Mouse (Mus musculus): ENCODE results near the gene Gucy1b2. TPM values are rescaled to one million over a fixed set of nuclear protein-coding genes. Genes with fewer than 3 reads are reported as not detected.

The Gucy1b2 gene
- total RNA-seq, 2 experiments from 2014 or later, result 0.39 TPM; not detected in 1

GRCm38 (mm10) chr14:62446385-62447213 lies 9.5 kb downstream of the Gucy1b2 start:
- DNase-seq (ENCODE audit: extremely low spot score in 1 of 2, low spot score in 1 of 2), result no peak

GRCm38 (mm10) chr14:62443840-62444430 lies 12.2 kb downstream of the Gucy1b2 start:
- DNase-seq (ENCODE audit: extremely low spot score in 1 of 2, low spot score in 1 of 2), result no peak

- DNase-seq (ENCODE audit: extremely low spot score in 1 of 2, low spot score in 1 of 2), result no peak
Observed at GRCm38 (mm10) chr14:62442971-62443370, 13.1 kb downstream of the Gucy1b2 start.

GRCm38 (mm10) chr14:62440036-62440435 lies 16.1 kb downstream of the Gucy1b2 start:
- DNase-seq (ENCODE audit: extremely low spot score in 1 of 2, low spot score in 1 of 2), result no peak

- DNase-seq (ENCODE audit: extremely low spot score in 1 of 2, low spot score in 1 of 2), result no peak
Observed at GRCm38 (mm10) chr14:62438236-62438635, 17.9 kb downstream of the Gucy1b2 start.

- no peak for DNase-seq (ENCODE audit: extremely low spot score in 1 of 2, low spot score in 1 of 2)
Observed at GRCm38 (mm10) chr14:62437806-62438205, 18.3 kb downstream of the Gucy1b2 start.

DNA sequence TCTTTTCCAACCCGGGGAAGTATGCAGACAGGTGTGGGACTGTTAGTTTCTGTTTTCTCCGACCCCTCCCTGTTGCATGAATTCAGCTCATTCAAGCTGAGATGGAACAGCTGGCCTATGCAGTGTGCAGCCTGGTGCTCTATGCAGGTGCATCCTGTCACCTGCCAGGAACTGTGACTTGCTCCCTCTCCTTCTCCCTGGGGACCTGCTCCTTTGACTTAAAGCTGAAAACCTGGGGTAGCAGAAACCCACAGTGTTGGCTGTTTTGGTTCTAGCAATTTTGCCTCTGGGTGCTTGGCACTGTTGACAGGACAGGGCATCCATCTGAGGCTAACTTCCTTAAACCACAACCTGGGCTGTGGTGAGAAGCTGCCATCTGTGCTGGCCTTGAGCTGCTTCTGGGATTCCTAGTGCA lies 30.8 kb downstream of the Gucy1b2 start:
- DNase-seq (ENCODE audit: extremely low spot score in 1 of 2, low spot score in 1 of 2), result no peak

GRCm38 (mm10) chr14:62422265-62422664 lies 33.8 kb downstream of the Gucy1b2 start:
- no peak for DNase-seq (ENCODE audit: extremely low spot score in 1 of 2, low spot score in 1 of 2)

- no peak for DNase-seq (ENCODE audit: extremely low spot score in 1 of 2, low spot score in 1 of 2)
Observed at GRCm38 (mm10) chr14:62417501-62417900, 38.6 kb downstream of the Gucy1b2 start.

DNA sequence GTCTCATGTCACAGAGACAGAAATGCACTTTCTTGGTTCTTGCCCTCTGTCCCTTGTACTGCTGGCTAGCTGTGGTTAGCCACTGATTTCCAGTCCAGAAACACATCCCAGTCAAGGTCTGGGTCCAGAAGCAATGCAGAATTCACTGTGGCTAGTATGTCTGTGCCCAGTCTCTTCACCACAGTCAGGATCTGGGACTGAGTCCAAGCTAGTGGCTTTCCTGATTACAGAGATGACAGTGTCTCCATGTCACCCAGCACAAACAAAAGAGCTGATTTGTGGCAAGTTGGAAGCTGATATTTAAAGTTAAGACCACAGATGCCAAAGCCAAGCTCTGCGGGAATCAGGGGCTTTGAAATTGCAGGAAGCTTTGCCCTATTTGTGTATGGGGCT lies 39.4 kb downstream of the Gucy1b2 start:
- DNase-seq (ENCODE audit: extremely low spot score in 1 of 2, low spot score in 1 of 2), result no peak

DNA sequence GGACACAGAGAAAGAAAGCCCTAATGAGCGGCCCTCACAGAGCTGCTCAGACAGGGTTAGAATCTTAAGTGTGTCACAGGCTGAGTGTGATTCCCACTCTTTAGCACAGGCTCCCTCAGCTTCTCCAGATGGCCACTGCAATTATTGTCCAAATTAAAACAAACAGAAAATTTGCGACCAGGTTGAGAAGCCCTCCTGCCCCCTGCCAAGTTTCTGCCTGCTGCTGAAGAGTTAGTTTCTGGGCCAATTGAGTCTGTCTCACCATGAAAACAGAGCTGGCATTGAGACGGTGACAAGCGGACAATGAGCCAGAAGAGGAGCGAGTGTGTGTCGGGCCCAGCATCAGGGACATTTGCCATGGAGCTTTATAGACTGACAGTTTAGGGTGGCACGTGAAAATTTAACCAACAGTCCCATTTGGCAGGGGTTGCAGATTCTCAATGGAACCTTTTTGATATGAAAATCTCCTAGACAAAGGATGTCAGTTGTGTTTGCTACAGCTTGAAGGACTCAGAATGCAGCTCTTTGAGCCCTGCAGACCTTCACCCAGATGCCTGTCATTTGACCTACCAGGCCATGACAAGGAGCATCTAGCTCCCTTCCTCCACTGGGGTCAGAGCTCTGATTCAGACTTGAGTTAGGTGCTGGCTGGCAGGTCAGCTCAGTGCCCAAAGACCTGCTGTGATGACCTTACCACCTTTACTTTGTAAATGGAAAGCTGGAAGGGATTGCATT lies 39.9 kb downstream of the Gucy1b2 start:
- no peak for DNase-seq (ENCODE audit: extremely low spot score in 1 of 2, low spot score in 1 of 2)

- no peak for DNase-seq (ENCODE audit: extremely low spot score in 1 of 2, low spot score in 1 of 2)
Observed at GRCm38 (mm10) chr14:62395346-62395745, 60.7 kb downstream of the Gucy1b2 start.

DNA sequence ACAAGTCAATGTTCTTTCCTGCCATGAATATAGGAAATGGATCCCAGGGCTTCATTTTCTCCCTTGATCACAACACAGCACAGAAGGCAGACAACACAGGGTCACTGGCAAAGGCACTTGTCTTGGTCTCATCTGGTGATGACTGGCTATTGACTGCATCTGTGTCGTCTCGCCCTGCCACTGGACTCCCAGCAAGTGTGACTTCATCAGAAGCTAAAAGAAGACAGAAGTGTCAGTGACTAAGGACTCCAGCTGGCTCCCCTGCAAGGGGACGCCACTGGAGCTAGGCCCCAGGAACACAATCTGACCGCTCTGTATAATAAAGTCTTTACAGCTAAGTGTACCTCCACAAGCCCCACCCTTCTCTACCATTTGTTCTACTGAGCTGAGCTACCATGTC lies 63.3 kb downstream of the Gucy1b2 start:
- DNase-seq (ENCODE audit: extremely low spot score in 1 of 2, low spot score in 1 of 2), result no peak

DNA sequence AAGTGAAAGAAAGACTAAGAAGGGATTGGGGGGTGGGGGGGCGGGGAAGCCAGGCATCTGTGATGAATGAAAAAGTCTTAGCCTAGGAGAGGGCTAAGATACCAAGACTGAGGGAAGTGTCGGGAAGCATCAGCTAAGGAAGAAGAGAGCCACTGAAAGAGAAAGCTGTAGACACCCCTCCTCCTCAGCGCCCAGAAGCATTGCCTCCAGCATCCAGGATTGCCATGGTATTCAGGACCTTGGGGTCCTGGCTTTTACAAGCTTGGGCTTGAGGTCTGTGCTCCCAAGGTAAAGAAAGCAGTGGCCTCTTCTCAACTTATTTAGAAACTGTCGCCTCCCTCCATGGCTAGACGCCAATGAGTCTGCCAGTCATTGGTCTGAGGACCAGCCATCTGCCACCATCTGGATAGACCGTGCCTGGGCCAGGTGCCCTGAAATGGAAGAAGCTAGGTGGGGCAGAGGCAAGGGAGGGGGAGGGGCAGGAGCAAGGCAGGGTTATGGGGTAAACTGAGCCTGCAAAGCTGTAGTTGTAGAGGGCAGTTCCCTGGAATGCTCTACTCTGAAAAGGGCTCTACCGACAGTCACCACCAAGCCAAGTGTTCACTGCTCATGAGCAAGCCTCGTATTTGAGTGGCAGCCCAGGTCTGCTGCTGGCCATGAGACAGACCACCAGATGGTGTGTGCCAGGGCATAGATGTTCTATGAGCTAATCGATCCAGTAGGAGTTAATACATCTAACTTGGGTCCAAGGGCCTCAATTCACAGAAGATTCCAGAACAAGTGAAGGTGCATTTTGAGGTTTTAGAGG lies 66.2 kb downstream of the Gucy1b2 start:
- no peak for DNase-seq (ENCODE audit: extremely low spot score in 1 of 2, low spot score in 1 of 2)

DNA sequence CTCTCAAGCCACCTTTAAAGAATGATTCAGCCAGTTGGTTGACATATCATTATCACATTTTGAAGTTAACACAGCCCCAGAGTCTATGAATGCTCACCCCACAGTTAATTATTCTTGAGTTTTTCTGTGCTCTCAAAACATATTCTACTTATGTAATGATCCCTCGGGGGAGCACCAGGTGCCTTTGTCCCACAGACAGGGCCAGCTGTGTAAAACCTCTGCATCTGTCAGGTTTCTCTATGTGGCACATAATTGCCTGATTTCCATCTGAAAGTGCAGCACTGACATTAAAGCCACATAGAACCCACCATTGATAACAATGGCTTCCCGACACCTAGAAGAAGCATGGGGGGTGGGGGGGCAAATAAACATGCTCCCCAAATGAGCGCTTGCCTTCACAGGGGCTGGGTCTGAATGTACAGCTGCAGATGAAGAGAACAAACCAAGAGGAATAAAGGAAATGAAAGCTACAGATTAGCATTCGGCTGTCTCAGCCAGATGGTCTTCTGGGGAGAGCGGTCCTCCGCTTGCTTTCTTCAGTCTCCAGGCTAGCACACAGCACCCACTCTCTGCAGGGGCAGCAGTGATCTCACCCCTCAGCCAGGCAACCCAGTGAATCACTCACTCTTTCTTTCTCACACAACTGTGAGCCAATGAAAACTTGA lies 66.9 kb downstream of the Gucy1b2 start:
- peak in 1 of 2 experiments; percentile 19 for DNase-seq (ENCODE audit: extremely low spot score in 1 of 2, low spot score in 1 of 2)

DNA sequence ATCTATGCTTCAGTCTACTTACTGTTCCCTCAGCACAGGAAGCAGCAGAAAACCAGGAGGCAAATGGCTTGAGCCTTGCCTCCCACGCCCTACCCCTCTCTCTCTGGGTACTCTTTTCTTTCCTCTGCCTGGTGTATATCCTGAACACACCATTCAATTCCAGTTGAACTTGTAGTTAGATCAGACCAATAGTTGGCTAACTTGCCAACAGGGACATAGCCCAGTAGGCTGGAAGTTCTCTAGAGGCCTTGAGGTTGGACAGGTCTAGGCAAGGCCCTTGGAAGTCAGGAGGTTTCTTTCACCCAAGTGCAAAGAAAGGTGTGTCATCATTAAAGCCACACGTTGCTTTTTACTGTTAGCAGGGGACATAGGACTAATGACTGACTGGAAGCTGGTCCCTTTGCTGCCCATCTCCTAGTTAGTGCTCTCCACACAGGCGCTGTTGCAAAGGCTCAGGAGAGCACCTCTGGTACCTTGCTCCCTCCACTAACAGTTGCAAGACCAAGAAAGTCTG lies 72.2 kb downstream of the Gucy1b2 start:
- no peak for DNase-seq (ENCODE audit: extremely low spot score in 1 of 2, low spot score in 1 of 2)

DNA sequence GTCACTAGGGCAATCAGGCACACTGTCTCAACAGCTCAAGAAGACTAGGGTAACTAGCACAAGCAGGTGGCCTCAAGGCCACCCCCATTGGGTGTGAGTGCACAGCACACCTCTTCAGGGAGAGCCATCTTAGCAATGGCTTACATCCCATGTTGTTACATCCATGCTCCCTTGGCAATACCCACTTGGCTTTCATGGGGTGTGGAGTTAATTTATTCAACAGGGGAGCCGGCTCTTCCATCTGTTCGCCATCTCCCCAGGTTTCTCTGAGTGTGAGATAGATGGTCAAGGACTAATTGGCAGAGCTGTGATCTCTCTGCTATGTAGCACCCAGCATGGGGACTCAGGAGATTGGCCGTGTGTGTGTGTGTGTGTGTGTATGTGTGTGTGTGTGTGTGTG lies 73.0 kb downstream of the Gucy1b2 start:
- no peak for DNase-seq (ENCODE audit: extremely low spot score in 1 of 2, low spot score in 1 of 2)

DNA sequence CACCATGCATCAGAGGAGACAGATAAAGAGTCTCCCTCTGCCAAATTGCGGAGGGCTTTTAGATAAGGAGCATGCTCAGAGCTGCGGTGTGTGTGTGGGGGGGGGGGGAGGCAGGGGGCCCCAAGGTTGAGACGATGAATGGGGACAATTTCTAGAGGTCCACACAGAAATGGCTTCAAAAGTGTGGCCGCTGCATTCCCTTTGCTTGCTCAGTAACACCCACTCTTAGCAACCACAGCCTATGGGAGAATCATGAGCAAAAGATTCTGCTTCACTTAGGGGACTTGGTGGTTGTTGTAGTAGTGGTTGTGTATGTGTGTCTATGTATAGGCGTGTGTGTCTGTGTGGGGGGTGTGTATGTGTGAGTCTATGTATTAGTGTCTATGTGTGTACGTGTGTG lies 75.5 kb downstream of the Gucy1b2 start:
- DNase-seq (ENCODE audit: extremely low spot score in 1 of 2, low spot score in 1 of 2), result no peak

- DNase-seq (ENCODE audit: extremely low spot score in 1 of 2, low spot score in 1 of 2), result no peak
Observed at GRCm38 (mm10) chr14:62379391-62379790, 76.7 kb downstream of the Gucy1b2 start.

GRCm38 (mm10) chr14:62376115-62376514 lies 80.0 kb downstream of the Gucy1b2 start:
- no peak for DNase-seq (ENCODE audit: extremely low spot score in 1 of 2, low spot score in 1 of 2)

Data from layer of hippocampus, postnatal 25 days (tissue).